Mouse (Mus musculus) G1E (cell line): ENCODE results near the gene Otud7a.

Experiments used
- CTCF ChIP-seq: IDR thresholded peaks from 2 replicates; pipeline ENCODE4 v1.5.1; 2012; ENCODE audit warnings: low read depth, low read length, inconsistent platforms, mixed read lengths
- GATA1 ChIP-seq: IDR thresholded peaks from 2 replicates; pipeline ENCODE4 v1.6.1; 2012; ENCODE audit warnings: borderline replicate concordance, low read length, inconsistent platforms, mixed read lengths
- GATA2 ChIP-seq: IDR thresholded peaks from 2 replicates; pipeline ENCODE4 v1.6.1; 2012; ENCODE audit warnings: low read depth, low read length, inconsistent platforms, borderline replicate concordance
- POLR2AphosphoS5 ChIP-seq: IDR thresholded peaks from 2 replicates; pipeline ENCODE4 v1.6.1; 2012; ENCODE audit warnings: low read depth, low read length, inconsistent platforms; ENCODE audit not compliant: insufficient replicate concordance
- TAL1 ChIP-seq: conservative IDR thresholded peaks from 2 replicates; pipeline ENCODE4 v1.6.1; 2012; ENCODE audit warnings: low read depth, low read length, inconsistent platforms, mixed read lengths

GRCm38 (mm10) chr7:63592061-63592460, 147.5 kb downstream of the Otud7a start:
- TF ChIP-seq TAL1 (no peak), GATA1 (no peak), CTCF (no peak), POLR2AphosphoS5 (no peak), GATA2 (no peak)
